Mouse (Mus musculus) hindbrain, embryonic 12.5 days (tissue): ENCODE results near the gene Rilpl1. TPM values are rescaled to one million over a fixed set of nuclear protein-coding genes. Genes with fewer than 3 reads are reported as not detected.
"Not testable (repeated sequence)": the region's sequence is repeated elsewhere in the genome, so short reads cannot be mapped to it uniquely, and the experiment has no call there.

Experiments
- ATAC-seq: fragments of 200-750 bp; cut with Nextera tagmentation; 2 replicates; pipeline ENCODE4 v1.8.0; 2017; ENCODE audit warnings: moderate TSS enrichment; ENCODE audit not compliant: low FRiP score
- H3K27ac ChIP-seq: fragments of 300-500 bp; sonication (generic); 2 replicates; pipeline ENCODE4 v1.5.1; 2016; ENCODE audit warnings: mild to moderate bottlenecking
- H3K27me3 ChIP-seq: fragments of 300-500 bp; sonication (generic); 2 replicates; pipeline ENCODE4 v1.6.1; 2016; ENCODE audit warnings: mild to moderate bottlenecking
- H3K36me3 ChIP-seq: fragments of 300-500 bp; sonication (generic); 2 replicates; pipeline ENCODE4 v1.6.1; 2016; ENCODE audit warnings: mild to moderate bottlenecking
- H3K4me1 ChIP-seq: fragments of 300-500 bp; sonication (generic); 2 replicates; pipeline ENCODE4 v1.6.1; 2016
- H3K4me2 ChIP-seq: fragments of 300-500 bp; sonication (generic); replicated peaks from 2 replicates; pipeline ENCODE4 v1.6.1; 2016; ENCODE audit warnings: mild to moderate bottlenecking
- H3K4me3 ChIP-seq: fragments of 300-500 bp; sonication (generic); 2 replicates; pipeline ENCODE4 v1.5.1; 2016; ENCODE audit warnings: mild to moderate bottlenecking
- H3K9ac ChIP-seq: fragments of 300-500 bp; sonication (generic); 2 replicates; pipeline ENCODE4 v1.6.1; 2016; ENCODE audit warnings: mild to moderate bottlenecking, moderate library complexity
- H3K9me3 ChIP-seq: fragments of 300-500 bp; sonication (generic); replicated peaks from 2 replicates; pipeline ENCODE4 v1.6.1; 2016; ENCODE audit warnings: mild to moderate bottlenecking
- WGBS: fragments of 180-500 bp; shearing (Covaris S2); methylation state at CpG from one replicate; pipeline ENCODE4 v1.1.7; 2016; 5-methylcytosine and 5-hydroxymethylcytosine counted together
- polyA plus RNA-seq: library from polyadenylated mRNA; unstranded; fragments of >200 nt; fragmentation: Nextera tagmentation; extraction: Ambion mirVana; gene quantifications from 2 replicates; pipeline ENCODE4 v1.2.1, GENCODE M21; 2016

Rilpl1 gene
- polyA plus RNA-seq, 1 experiment from 2014 or later = 20.9 TPM

GRCm38 (mm10) chr5:124501541-124501940, 29.6 kb downstream of the Rilpl1 start:
- WGBS = 94% methylated on average over 10 of the region's 10 CpGs
- Histone ChIP-seq H3K4me1 (peaks cover 3% of the 10 kb centered on the region; the same call in 1 of the 2 replicates), H3K27me3 (no peaks in the 10 kb centered on the region), H3K9ac (no peak overlapping the region), H3K4me2 (no peak overlapping the region), H3K4me3 (no peak overlapping the region), H3K9me3 (no peaks in the 10 kb centered on the region), H3K27ac (no peak overlapping the region), H3K36me3 (peaks cover 21% of the 10 kb centered on the region)
- ATAC-seq = no peak

DNA sequence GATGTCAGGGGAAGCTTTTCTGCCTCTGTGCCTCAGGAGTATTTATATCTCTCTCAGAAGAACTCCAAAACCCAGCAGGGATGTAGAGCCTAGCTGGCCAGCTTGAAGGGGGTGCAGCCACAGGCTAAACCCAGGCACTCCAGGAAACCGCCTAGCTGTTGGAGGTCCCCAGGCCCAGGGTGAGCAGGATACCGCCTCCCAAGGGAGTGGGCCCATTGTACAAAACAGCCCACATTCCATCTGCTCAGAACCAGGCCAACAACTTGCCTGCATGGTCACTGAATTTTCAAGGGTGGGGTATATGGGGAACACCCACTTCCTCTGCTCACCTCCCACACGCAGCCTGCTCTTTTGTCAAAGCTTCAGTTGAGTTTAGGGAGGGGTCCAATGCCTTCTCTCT, 30.6 kb downstream of the Rilpl1 start:
- Histone ChIP-seq H3K4me3 (no peak overlapping the region), H3K9ac (no peak overlapping the region), H3K9me3 (no peaks in the 10 kb centered on the region), H3K4me1 (peaks cover 11% of the 10 kb centered on the region), H3K27ac (no peak overlapping the region), H3K27me3 (no peaks in the 10 kb centered on the region), H3K36me3 (peaks cover 22% of the 10 kb centered on the region), H3K4me2 (no peak overlapping the region)
- WGBS = 98% methylated on average over 3 of the region's 3 CpGs
- no peak for ATAC-seq

GRCm38 (mm10) chr5:124500037-124500436, 31.2 kb downstream of the Rilpl1 start:
- not testable (repeated sequence) for H3K27ac ChIP-seq, H3K27me3 ChIP-seq, H3K4me2 ChIP-seq, H3K9me3 ChIP-seq, H3K9ac ChIP-seq, H3K4me3 ChIP-seq, ATAC-seq
- peaks cover 14% of the 10 kb centered on the region for H3K4me1 ChIP-seq
- 93% methylated on average over 3 of the region's 4 CpGs for WGBS
- peaks cover 23% of the 10 kb centered on the region for H3K36me3 ChIP-seq

DNA sequence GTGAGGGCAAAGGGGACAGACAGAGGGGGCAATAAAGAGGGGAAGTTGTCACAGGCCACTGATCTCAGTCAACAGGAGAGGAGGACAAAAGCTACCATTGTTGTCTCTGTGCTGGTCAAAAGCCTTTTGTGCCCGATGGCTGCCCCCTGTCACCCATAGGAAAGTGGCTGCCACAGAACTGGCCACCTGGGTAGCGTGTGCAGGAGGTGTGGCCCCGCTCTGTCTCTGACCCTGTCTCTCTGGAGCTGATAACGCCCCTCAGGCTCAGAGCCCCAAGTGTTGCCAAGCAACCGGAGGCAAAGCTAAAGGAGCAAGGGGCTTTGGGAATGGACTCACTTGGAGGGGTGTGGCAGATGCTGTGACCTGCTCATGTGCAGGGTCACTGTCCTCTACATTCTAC, 32.2 kb downstream of the Rilpl1 start:
- WGBS = 20% methylated on average over 5 of the region's 5 CpGs
- H3K4me2 ChIP-seq = no peak overlapping the region
- H3K27ac ChIP-seq = no peak overlapping the region
- no peaks in the 10 kb centered on the region for H3K9me3 ChIP-seq
- peaks cover 14% of the 10 kb centered on the region for H3K4me1 ChIP-seq
- H3K36me3 ChIP-seq = peaks cover 25% of the 10 kb centered on the region
- no peaks in the 10 kb centered on the region for H3K27me3 ChIP-seq
- no peak overlapping the region for H3K4me3 ChIP-seq
- no peak for ATAC-seq
- H3K9ac ChIP-seq = no peak overlapping the region

DNA sequence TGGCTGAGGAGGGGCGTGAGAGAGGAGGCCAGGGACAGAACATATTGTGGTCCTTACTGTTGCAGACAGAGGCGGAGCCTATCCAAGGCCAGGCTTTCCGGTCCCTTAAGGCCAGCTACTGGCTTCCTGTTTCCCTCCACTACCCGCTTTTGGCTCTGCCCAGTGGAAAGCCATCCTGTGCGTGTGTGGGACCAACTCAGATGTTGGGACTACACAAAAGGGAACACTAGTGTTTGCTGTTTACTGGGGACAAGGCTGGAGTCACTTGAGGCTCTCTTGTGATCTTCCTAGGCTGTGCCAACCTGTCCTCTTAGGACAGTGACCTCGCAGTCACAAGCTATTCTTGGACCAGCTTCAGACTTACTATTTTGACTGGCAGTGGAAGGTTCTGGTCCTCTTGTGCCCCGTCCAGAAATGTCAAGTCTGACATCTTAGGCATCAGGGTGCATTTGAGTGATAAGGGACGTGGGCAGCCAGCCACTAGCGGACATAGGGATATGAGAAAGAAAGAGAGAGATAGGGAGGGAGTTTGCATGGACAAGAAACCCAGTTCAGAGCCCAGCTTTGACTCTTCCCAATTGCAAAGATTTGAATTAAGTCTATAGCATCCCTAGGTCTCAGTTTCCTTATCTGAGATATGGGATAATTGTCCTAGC, 32.8 kb downstream of the Rilpl1 start:
- H3K4me1 ChIP-seq = peaks cover 14% of the 10 kb centered on the region
- H3K27me3 ChIP-seq = no peaks in the 10 kb centered on the region
- H3K4me2 ChIP-seq = no peak overlapping the region
- WGBS = 73% methylated on average over 9 of the region's 9 CpGs
- no peak overlapping the region for H3K4me3 ChIP-seq
- no peak overlapping the region for H3K27ac ChIP-seq
- no peak for ATAC-seq
- peaks cover 25% of the 10 kb centered on the region for H3K36me3 ChIP-seq
- H3K9ac ChIP-seq = no peak overlapping the region
- no peaks in the 10 kb centered on the region for H3K9me3 ChIP-seq

DNA sequence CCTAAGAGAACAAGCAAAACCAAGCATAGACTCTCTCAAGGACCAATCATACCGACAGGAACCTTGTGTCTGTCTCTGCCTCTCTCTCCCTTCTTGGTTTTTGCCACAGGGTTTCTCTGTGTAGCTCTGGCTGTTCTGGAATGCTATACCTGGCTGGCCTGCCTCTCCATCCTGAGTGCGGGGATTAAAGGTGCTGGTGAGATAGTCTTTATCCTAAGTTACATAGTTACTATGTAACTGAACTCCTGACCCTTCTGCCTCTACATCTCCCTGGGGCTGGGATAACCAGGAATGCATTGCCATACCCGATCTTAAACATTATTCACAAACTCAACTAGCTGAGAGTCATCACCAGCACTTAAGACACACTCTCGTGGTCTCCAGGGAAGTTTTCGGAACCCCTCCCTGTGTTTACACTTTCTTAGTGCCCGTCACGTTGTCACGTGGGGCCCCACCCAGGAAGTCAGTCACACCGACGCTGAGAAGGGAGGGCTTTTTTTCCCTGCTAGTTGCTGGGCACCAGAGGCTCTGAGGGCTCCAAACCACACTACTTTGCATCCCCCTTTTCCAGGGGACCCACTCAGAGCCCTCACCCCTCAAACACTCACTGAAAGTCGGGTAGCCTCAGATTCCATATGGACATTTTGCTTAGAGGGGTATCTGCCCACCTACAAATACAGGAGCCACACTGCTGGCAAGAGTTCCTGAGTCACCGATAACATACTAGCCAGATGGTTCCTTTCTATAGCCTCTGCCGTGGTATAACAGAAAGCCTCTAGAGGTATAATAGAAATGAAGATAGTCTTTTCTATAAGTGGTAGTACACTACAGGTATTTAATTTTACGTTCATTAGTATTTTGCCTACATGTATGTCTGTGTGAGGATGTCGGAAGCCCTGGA, 34.3 kb downstream of the Rilpl1 start:
- Histone ChIP-seq H3K27me3 (no peaks in the 10 kb centered on the region), H3K36me3 (peaks cover 35% of the 10 kb centered on the region), H3K9ac (no peak overlapping the region), H3K27ac (no peak overlapping the region), H3K4me2 (no peak overlapping the region), H3K4me1 (peaks cover 14% of the 10 kb centered on the region), H3K4me3 (no peak overlapping the region), H3K9me3 (no peaks in the 10 kb centered on the region)
- WGBS = 75% methylated on average over 15 of the region's 15 CpGs
- no peak for ATAC-seq

DNA sequence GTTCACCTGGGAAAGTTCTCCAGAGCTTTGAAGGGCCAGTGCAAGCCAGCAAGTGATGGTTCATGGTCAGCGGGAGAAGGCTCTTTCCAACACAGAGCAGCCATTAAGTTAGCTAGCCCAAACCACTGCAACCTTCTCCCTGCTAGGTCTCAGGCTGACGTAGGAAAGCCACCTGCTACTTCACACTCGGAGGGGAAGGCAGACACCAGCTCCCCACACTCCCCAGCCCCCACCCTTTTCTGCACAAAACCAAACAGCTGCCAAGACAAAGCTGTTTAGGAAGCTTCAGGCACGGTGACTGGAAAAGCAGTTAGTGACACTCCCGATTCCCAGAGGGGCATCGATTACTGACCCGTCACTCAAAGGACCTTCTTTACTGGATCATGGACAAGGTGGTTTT, 35.6 kb downstream of the Rilpl1 start:
- WGBS = 43% methylated on average over 7 of the region's 7 CpGs
- H3K4me1 ChIP-seq = peaks cover 14% of the 10 kb centered on the region
- H3K9me3 ChIP-seq = no peaks in the 10 kb centered on the region
- no peak overlapping the region for H3K9ac ChIP-seq
- H3K27me3 ChIP-seq = no peaks in the 10 kb centered on the region
- no peak overlapping the region for H3K4me2 ChIP-seq
- no peak overlapping the region for H3K4me3 ChIP-seq
- ATAC-seq = no peak
- H3K27ac ChIP-seq = peak overlapping the region; percentile 23; the same call in 1 of the 2 replicates
- H3K36me3 ChIP-seq = peaks cover 37% of the 10 kb centered on the region

- H3K4me2 ChIP-seq = no peak overlapping the region
- H3K9me3 ChIP-seq = no peaks in the 10 kb centered on the region
- no peak for ATAC-seq
- no peaks in the 10 kb centered on the region for H3K27me3 ChIP-seq
- no peak overlapping the region for H3K9ac ChIP-seq
- no peak overlapping the region for H3K4me3 ChIP-seq
- WGBS = 92% methylated on average over 11 of the region's 11 CpGs
- H3K36me3 ChIP-seq = peaks cover 44% of the 10 kb centered on the region
- H3K4me1 ChIP-seq = peaks cover 12% of the 10 kb centered on the region
- H3K27ac ChIP-seq = no peak overlapping the region
These were observed 37.7 kb downstream of the Rilpl1 start for GRCm38 (mm10) chr5:124493455-124493854.

DNA sequence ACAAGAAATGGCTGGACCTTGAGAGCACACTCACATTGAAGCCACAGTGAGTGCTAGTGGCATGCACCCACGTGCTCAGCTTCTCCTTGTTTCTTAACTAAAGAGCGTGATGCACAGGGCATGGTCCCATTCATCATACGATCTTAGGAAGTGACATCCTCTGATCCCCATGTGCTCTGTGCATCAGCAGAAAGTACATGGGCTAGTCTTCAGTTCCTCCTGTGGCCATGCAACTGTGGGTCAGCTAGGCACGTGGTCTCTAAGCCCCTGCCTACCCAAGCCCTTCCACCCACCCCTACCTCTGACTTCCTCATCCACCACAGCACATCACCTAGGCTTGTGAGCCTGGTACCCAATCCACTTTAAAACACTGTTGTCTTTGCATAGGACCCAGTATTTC, 38.6 kb downstream of the Rilpl1 start:
- no peaks in the 10 kb centered on the region for H3K9me3 ChIP-seq
- H3K4me3 ChIP-seq = no peak overlapping the region
- no peaks in the 10 kb centered on the region for H3K27me3 ChIP-seq
- ATAC-seq = no peak
- no peak overlapping the region for H3K4me2 ChIP-seq
- WGBS = 86% methylated on average over 4 of the region's 4 CpGs
- no peak overlapping the region for H3K9ac ChIP-seq
- no peak overlapping the region for H3K27ac ChIP-seq
- peaks cover 49% of the 10 kb centered on the region for H3K36me3 ChIP-seq
- peaks cover 12% of the 10 kb centered on the region for H3K4me1 ChIP-seq

DNA sequence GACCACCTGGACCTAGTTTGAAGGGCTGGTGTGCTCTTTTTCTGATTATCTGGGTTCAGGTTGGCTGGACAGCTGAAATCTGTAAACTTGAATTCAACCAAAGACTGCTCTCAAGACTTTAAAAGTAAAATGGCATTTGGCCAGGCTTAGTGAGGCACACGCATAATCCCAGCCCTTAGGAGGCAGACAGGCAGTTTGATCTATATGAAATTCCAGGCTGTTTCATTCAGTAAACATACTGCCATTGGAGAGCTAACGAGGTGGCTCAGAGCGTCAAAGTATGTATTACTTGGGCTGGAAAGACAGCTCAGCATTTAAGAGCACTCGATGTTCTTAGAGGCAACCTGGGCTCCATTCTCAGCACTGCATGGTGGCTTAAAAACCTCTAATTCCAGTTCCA, 39.5 kb downstream of the Rilpl1 start:
- Histone ChIP-seq H3K27me3 (no peaks in the 10 kb centered on the region), H3K4me2 (no peak overlapping the region), H3K9me3 (no peaks in the 10 kb centered on the region), H3K27ac (no peak overlapping the region), H3K36me3 (peaks cover 53% of the 10 kb centered on the region), H3K9ac (no peak overlapping the region), H3K4me3 (no peak overlapping the region), H3K4me1 (peaks cover 12% of the 10 kb centered on the region)
- ATAC-seq = no peak
- WGBS = 90% methylated on average over 4 of the region's 4 CpGs

GRCm38 (mm10) chr5:124488885-124489284, 42.3 kb downstream of the Rilpl1 start:
- no peak overlapping the region for H3K27ac ChIP-seq
- peaks cover 8% of the 10 kb centered on the region for H3K4me1 ChIP-seq
- ATAC-seq = no peak
- H3K36me3 ChIP-seq = peaks cover 47% of the 10 kb centered on the region
- 93% methylated on average over 3 of the region's 3 CpGs for WGBS
- no peak overlapping the region for H3K4me3 ChIP-seq
- no peak overlapping the region for H3K9ac ChIP-seq
- H3K27me3 ChIP-seq = no peaks in the 10 kb centered on the region
- no peaks in the 10 kb centered on the region for H3K9me3 ChIP-seq
- no peak overlapping the region for H3K4me2 ChIP-seq

- H3K4me3 ChIP-seq = no peak overlapping the region
- WGBS = 95% methylated on average over 5 of the region's 5 CpGs
- peaks cover 8% of the 10 kb centered on the region for H3K4me1 ChIP-seq
- no peaks in the 10 kb centered on the region for H3K27me3 ChIP-seq
- ATAC-seq = no peak
- H3K9ac ChIP-seq = no peak overlapping the region
- no peak overlapping the region for H3K4me2 ChIP-seq
- H3K36me3 ChIP-seq = peaks cover 17% of the 10 kb centered on the region; the same call in 1 of the 2 replicates
- no peak overlapping the region for H3K27ac ChIP-seq
- no peaks in the 10 kb centered on the region for H3K9me3 ChIP-seq
These were observed 45.5 kb downstream of the Rilpl1 start for GRCm38 (mm10) chr5:124485654-124486053.
